Comparison of ENCODE assay signal across 8 mouse cellular contexts in genomic region chr14:20347991-20348541, GRCm38 (mm10). TPM values are rescaled to one million over a fixed set of nuclear protein-coding genes. Genes with fewer than 3 reads are reported as not detected.
DNase-seq lines count a peak whose midpoint lies in the region; ATAC-seq lines count a peak whose summit lies in the region.

Gene Ecd (minus strand): TSS chr14:20348121.
Gene Fam149b (plus strand): TSS chr14:20348162.

- DNase-seq in B cell, adult 2 months, result peak; percentile 95
- peak; percentile 99 for DNase-seq in brain, adult 2 months (ENCODE audit: low read depth, low spot score)
- peak; percentile 96 for DNase-seq in heart, embryonic 10.5 days (ENCODE audit: low spot score)
- peak; percentile 93 for DNase-seq in liver
- DNase-seq in spleen, postnatal 4 days (ENCODE audit: low spot score in 2 of 2), result peak; percentile 92 to 95

- peak within 1 kb of the TSS; percentile 93 for H3K27ac ChIP-seq in heart, embryonic 10.5 days
- H3K27ac ChIP-seq in kidney, embryonic 15.5 days, result peak within 1 kb of the TSS; percentile 97

- under 1% methylated on average over 42 of the region's 42 CpGs for WGBS in heart, embryonic 10.5 days
- WGBS in kidney, embryonic 15.5 days, result under 1% methylated on average over 42 of the region's 42 CpGs

- H3K9me3 ChIP-seq in heart, embryonic 10.5 days, result no peaks in the 10 kb centered on the region
- no peaks in the 10 kb centered on the region for H3K9me3 ChIP-seq in kidney, embryonic 15.5 days (replicated peaks)

- H3K4me3 ChIP-seq in heart, embryonic 10.5 days, result peak within 1 kb of the TSS; percentile 71
- peak within 1 kb of the TSS; percentile 91 for H3K4me3 ChIP-seq in kidney, embryonic 15.5 days (replicated peaks)

- peak within 1 kb of the TSS; percentile 77 for H3K4me2 ChIP-seq in kidney, embryonic 15.5 days

- H3K4me1 ChIP-seq in heart, embryonic 10.5 days, result peaks cover 16% of the 10 kb centered on the region; the same call in 1 of the 2 replicates
- peaks cover 23% of the 10 kb centered on the region for H3K4me1 ChIP-seq in kidney, embryonic 15.5 days

- ATAC-seq in erythroblast, adult 5-6 weeks (replicated peaks; ENCODE audit: low FRiP score, poor library complexity, severe bottlenecking), result peak; percentile 97
- ATAC-seq in kidney, embryonic 15.5 days (replicated peaks; ENCODE audit: low FRiP score), result peak; percentile 98
- ATAC-seq in monocyte, adult 5-6 weeks (replicated peaks; ENCODE audit: insufficient number of reproducible peaks, low FRiP score, low TSS enrichment, poor library complexity, severe bottlenecking), result peak; percentile 98

- H3K9ac ChIP-seq in kidney, embryonic 15.5 days, result peak within 1 kb of the TSS; percentile 97

- peaks cover 40% of the 10 kb centered on the region for H3K36me3 ChIP-seq in heart, embryonic 10.5 days
- H3K36me3 ChIP-seq in kidney, embryonic 15.5 days, result peaks cover 37% of the 10 kb centered on the region

- no peaks in the 10 kb centered on the region for H3K27me3 ChIP-seq in heart, embryonic 10.5 days (ENCODE audit: insufficient read depth, poor library complexity, severe bottlenecking)
- H3K27me3 ChIP-seq in kidney, embryonic 15.5 days, result no peaks in the 10 kb centered on the region

RNA-seq across cellular contexts. Expression of gene Ecd, which starts in this region (rescaled TPM):
- total RNA-seq in erythroblast, adult 5-6 weeks (2015; ENCODE audit: low replicate concordance), result 10.2 and 10.9 TPM in 2 replicates
- 9.1 and 10.2 TPM in 2 replicates for total RNA-seq in erythroblast, adult 5-6 weeks (2017; ENCODE audit: low replicate concordance)
- polyA plus RNA-seq in heart, embryonic 10.5 days (2016; fragmentation: Nextera tagmentation; extraction: Ambion mirVana), result 47.7 and 58.8 TPM in 2 replicates
- polyA plus RNA-seq in kidney, embryonic 15.5 days (2015; fragmentation: Nextera tagmentation; extraction: Ambion mirVana), result 54.4 and 61.5 TPM in 2 replicates
- total RNA-seq in monocyte, adult 5-6 weeks (2017), result 30.8 to 39.0 TPM (median 37.4 TPM) in 3 replicates

RNA-seq across cellular contexts. Expression of gene Fam149b, which starts in this region (rescaled TPM):
- 12.5 and 23.2 TPM in 2 replicates for total RNA-seq in erythroblast, adult 5-6 weeks (2015; ENCODE audit: low replicate concordance)
- 5.5 and 10.5 TPM in 2 replicates for total RNA-seq in erythroblast, adult 5-6 weeks (2017; ENCODE audit: low replicate concordance)
- polyA plus RNA-seq in heart, embryonic 10.5 days (2016; fragmentation: Nextera tagmentation; extraction: Ambion mirVana), result 26.5 and 38.4 TPM in 2 replicates
- polyA plus RNA-seq in kidney, embryonic 15.5 days (2015; fragmentation: Nextera tagmentation; extraction: Ambion mirVana), result 34.5 and 40.0 TPM in 2 replicates
- 14.5 to 42.0 TPM (median 34.5 TPM) in 3 replicates for total RNA-seq in monocyte, adult 5-6 weeks (2017)

Comparison
In these comparisons a context has a peak if more than half of its experiments do, and no peak if none do; other contexts are left out.
1. Peak in every context shown above with its lines: DNase-seq, ATAC-seq, H3K4me3 ChIP-seq and H3K27ac ChIP-seq.